Comparison of ENCODE assay signal across 8 mouse cellular contexts in the genomic region with DNA sequence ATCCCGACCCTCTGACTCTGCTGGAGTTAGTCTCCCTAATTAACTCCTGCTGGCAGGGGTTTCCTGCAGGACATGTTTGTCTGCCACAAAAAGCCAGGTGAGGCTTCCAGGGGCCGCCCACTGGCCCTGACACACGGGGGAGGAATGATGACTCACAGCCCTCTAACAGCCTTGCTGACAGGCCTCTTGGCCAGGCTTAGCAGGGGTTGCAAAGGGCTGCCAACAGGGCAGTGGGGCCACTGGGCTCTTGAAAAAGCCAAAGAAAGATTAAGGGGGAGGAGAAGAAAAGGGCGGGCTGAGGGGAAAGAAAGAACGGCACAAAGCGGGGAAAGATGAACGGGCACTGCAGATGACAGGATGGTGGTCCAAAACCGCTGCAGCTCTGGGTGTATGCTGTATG. TPM values are rescaled to one million over a fixed set of nuclear protein-coding genes. Genes with fewer than 3 reads are reported as not detected.
DNase-seq lines count a peak whose midpoint lies in the region; ATAC-seq and TF ChIP-seq lines count a peak whose summit lies in the region.

No protein-coding gene starts in this region.

- DNase-seq in CD4-positive helper T cell, adult 2 months (ENCODE audit: low read depth, low spot score), result peak; percentile 17
- peak; percentile 82 for DNase-seq in adrenal gland, postnatal 25 days
- peak; percentile 9 for DNase-seq in kidney, postnatal 0 days (ENCODE audit: low spot score)
- DNase-seq in lung, embryonic 14.5 days, result peak; percentile 21
- peak; percentile 35 for DNase-seq in ovary, postnatal 14 days (ENCODE audit: low spot score)

- H3K27me3 ChIP-seq in heart, embryonic 15.5 days, result peaks cover 23% of the 10 kb centered on the region
- no peaks in the 10 kb centered on the region for H3K27me3 ChIP-seq in kidney, postnatal 0 days (ENCODE audit: insufficient read depth, low read length)
- no peaks in the 10 kb centered on the region for H3K27me3 ChIP-seq in lung, embryonic 14.5 days (ENCODE audit: insufficient read depth, low read length)

- H3K27ac ChIP-seq in embryonic fibroblast, embryonic 13.5 days (ENCODE audit: insufficient read depth, low read length), result peak overlapping the region; percentile 55
- peak overlapping the region; percentile 89 for H3K27ac ChIP-seq in heart, embryonic 15.5 days
- H3K27ac ChIP-seq in kidney, postnatal 0 days, result no peak overlapping the region
- H3K27ac ChIP-seq in lung, embryonic 14.5 days (ENCODE audit: low read depth), result no peak overlapping the region

- peak overlapping the region; percentile 83; the same call in 1 of the 2 replicates for H3K9ac ChIP-seq in heart, embryonic 15.5 days
- no peak overlapping the region for H3K9ac ChIP-seq in kidney, postnatal 0 days (ENCODE audit: low read depth, low read length)
- H3K9ac ChIP-seq in lung, embryonic 14.5 days, result no peak overlapping the region

- peak overlapping the region; percentile 86 for H3K4me2 ChIP-seq in heart, embryonic 15.5 days
- H3K4me2 ChIP-seq in kidney, postnatal 0 days (ENCODE audit: low read length), result peak overlapping the region; percentile 87
- peak overlapping the region; percentile 83 for H3K4me2 ChIP-seq in lung, embryonic 14.5 days

- WGBS in heart, embryonic 15.5 days, result 3% methylated on average over 8 of the region's 8 CpGs
- WGBS in kidney, postnatal 0 days, result 5% methylated on average over 8 of the region's 8 CpGs
- 4% methylated on average over 8 of the region's 8 CpGs for WGBS in lung, embryonic 14.5 days

- H3K4me1 ChIP-seq in embryonic fibroblast, embryonic 13.5 days (ENCODE audit: control insufficient read depth, insufficient read depth, low read length), result peaks cover 11% of the 10 kb centered on the region; the same call in 1 of the 2 replicates
- peaks cover 30% of the 10 kb centered on the region for H3K4me1 ChIP-seq in heart, embryonic 15.5 days (replicated peaks)
- H3K4me1 ChIP-seq in kidney, postnatal 0 days (replicated peaks; ENCODE audit: insufficient read depth, low read length), result no peaks in the 10 kb centered on the region
- H3K4me1 ChIP-seq in lung, embryonic 14.5 days (ENCODE audit: insufficient read depth), result no peaks in the 10 kb centered on the region

- peak; percentile 81 for ATAC-seq in heart, embryonic 15.5 days (replicated peaks; ENCODE audit: insufficient number of reproducible peaks, insufficient read depth, low FRiP score, low read depth)
- no peak for ATAC-seq in kidney, postnatal 0 days (replicated peaks; ENCODE audit: low FRiP score, low read depth)
- ATAC-seq in lung, embryonic 14.5 days (ENCODE audit: insufficient read depth), result no peak
- ATAC-seq in erythroblast, adult 5-6 weeks (replicated peaks; ENCODE audit: low FRiP score, poor library complexity, severe bottlenecking), result no peak

- peak overlapping the region; percentile 66; the same call in 1 of the 2 replicates for H3K4me3 ChIP-seq in embryonic fibroblast, embryonic 13.5 days (ENCODE audit: insufficient read depth, low read length)
- peak overlapping the region; percentile 73 for H3K4me3 ChIP-seq in heart, embryonic 15.5 days
- H3K4me3 ChIP-seq in kidney, postnatal 0 days (replicated peaks; ENCODE audit: low read depth, low read length), result no peak overlapping the region
- H3K4me3 ChIP-seq in lung, embryonic 14.5 days (ENCODE audit: low read depth, low read length), result peak overlapping the region; percentile 73

- H3K9me3 ChIP-seq in heart, embryonic 15.5 days (replicated peaks), result no peaks in the 10 kb centered on the region
- no peaks in the 10 kb centered on the region for H3K9me3 ChIP-seq in kidney, postnatal 0 days (replicated peaks; ENCODE audit: low read length)
- H3K9me3 ChIP-seq in lung, embryonic 14.5 days (ENCODE audit: low read depth, low read length), result no peaks in the 10 kb centered on the region

- TF ChIP-seq CTCF in embryonic fibroblast, embryonic 13.5 days (IDR thresholded peaks at IDR 0.05; ENCODE audit: borderline replicate concordance, insufficient read depth, low read length), result no peak
- no peak for TF ChIP-seq CTCF in kidney, postnatal 0 days (IDR thresholded peaks at IDR 0.05; ENCODE audit: low read depth)
- no peak for TF ChIP-seq CTCF in lung, embryonic 14.5 days (IDR thresholded peaks at IDR 0.05; ENCODE audit: low read depth)

- no peaks in the 10 kb centered on the region for H3K36me3 ChIP-seq in heart, embryonic 15.5 days
- H3K36me3 ChIP-seq in kidney, postnatal 0 days (ENCODE audit: insufficient read depth, low read length), result no peaks in the 10 kb centered on the region
- no peaks in the 10 kb centered on the region for H3K36me3 ChIP-seq in lung, embryonic 14.5 days (ENCODE audit: insufficient read depth)

- TF ChIP-seq POLR2A in embryonic fibroblast, embryonic 13.5 days (IDR thresholded peaks at IDR 0.05; ENCODE audit: low read depth, low read length), result no peak

RNA-seq across cellular contexts. Expression of a gene that starts 39.3 kb away (rescaled TPM):
- total RNA-seq in adrenal gland, postnatal 25 days (2021), result not detected in 2 replicates
- polyA plus RNA-seq in embryonic fibroblast, embryonic 13.5 days (2011; ENCODE audit: insufficient read length, low read depth, missing spikeins), result not detected in 2 replicates
- not detected in 2 replicates for polyA plus RNA-seq in heart, embryonic 15.5 days (2015; fragmentation: Nextera tagmentation; extraction: Ambion mirVana)
- not detected in 2 replicates for polyA plus RNA-seq in kidney, postnatal 0 days (2015; fragmentation: Nextera tagmentation; extraction: Ambion mirVana)
- polyA plus RNA-seq in lung, embryonic 14.5 days (2014; fragmentation: Nextera tagmentation; extraction: Ambion mirVana), result not detected in 2 replicates
- total RNA-seq in erythroblast, adult 5-6 weeks (2015; ENCODE audit: low replicate concordance), result not detected in 2 replicates
- total RNA-seq in erythroblast, adult 5-6 weeks (2017; ENCODE audit: low replicate concordance), result not detected in 2 replicates

Comparison
In these comparisons a context has a peak if more than half of its experiments do, and no peak if none do; other contexts are left out.
1. DNase-seq: peak in every context shown above with its lines; median percentile 82 in adrenal gland, postnatal 25 days; 35 in ovary, postnatal 14 days; 21 in lung, embryonic 14.5 days; 17 in CD4-positive helper T cell, adult 2 months; 9 in kidney, postnatal 0 days.
2. H3K27ac ChIP-seq: peak in embryonic fibroblast, embryonic 13.5 days (single experiment) and heart, embryonic 15.5 days (single experiment); none in kidney, postnatal 0 days (single experiment) and lung, embryonic 14.5 days (single experiment).
3. Peak in every context shown above with its lines, with median percentiles within 50 percentile points of each other: H3K4me2 ChIP-seq.